Mouse (Mus musculus): ENCODE measurements around the gene Josd2.

The Josd2 gene

DNA sequence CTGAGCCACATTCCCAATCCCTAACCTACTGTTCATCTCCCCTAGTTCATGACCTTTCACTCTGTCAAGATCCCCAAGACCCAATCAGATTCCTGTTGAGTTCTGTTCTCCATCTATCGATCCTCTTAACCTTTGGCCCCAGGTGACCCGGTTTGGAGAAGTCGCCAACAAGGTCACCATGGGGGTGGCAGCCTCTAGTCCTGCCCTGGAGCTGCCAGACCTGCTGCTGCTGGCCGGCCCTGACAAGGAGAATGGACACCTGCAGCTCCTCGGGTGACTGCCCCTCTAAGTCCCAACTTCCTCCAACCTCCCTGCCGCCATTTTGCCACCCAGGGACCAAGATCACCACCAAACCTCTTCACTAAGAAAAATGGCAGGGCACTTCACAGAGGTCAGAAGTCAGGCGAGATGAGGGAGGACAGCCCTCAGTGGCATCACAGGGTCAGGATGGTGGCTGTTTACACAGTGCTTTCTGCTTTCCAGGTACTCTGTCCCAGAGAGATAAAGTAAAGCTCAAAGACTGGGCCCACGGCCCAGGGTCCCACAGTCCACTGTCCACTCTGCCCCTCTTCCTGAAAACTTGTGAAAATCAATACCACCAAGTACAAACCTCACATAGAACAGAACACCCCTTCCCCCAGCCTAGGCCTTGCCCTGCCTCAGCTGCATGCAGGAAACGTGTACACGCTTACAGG lies 29.7 kb downstream of the Josd2 start:
- no peak for DNase-seq (ENCODE audit: extremely low spot score, low read depth, low spot score)

DNA sequence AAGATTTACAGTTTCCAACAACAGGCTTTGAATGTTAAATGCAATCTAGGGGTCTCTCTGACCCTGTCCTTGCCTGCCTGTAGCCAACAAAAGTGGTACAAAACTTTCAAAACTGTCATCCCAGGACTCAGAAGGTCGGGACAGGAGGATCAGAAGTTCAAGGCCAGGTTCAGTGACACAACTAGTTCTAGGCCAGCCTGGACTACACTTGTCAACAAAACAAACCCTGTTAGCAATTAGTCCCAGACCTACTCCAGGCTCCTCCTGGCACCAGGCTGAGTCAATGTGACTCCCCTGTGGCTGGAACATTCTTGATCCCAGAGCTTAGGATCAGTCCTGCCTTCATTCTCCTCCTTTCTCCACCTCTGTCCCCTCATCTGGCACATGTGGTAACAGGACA lies 31.1 kb downstream of the Josd2 start:
- DNase-seq (ENCODE audit: extremely low spot score, low read depth, low spot score): no peak

DNA sequence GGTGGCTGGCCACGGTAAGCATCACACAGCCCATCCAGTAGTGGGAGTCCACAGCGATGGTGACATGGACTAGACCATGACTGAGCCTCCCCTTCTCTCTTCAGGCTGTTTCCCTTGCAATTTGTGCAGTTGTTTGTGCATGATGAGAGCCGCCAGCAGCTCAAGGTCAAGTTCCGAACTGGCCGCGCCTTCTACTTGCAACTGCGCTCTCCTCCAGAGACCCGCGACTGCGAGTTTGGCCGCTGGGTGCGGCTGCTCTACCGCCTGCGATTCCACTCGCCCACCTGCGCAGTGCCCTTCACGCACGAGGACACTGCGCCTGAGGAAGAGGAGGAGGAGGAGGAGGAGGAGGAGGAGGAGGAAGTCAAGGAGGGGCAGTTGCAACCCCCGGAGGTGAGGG lies 32.3 kb downstream of the Josd2 start:
- no peak for DNase-seq (ENCODE audit: extremely low spot score, low read depth, low spot score)

DNA sequence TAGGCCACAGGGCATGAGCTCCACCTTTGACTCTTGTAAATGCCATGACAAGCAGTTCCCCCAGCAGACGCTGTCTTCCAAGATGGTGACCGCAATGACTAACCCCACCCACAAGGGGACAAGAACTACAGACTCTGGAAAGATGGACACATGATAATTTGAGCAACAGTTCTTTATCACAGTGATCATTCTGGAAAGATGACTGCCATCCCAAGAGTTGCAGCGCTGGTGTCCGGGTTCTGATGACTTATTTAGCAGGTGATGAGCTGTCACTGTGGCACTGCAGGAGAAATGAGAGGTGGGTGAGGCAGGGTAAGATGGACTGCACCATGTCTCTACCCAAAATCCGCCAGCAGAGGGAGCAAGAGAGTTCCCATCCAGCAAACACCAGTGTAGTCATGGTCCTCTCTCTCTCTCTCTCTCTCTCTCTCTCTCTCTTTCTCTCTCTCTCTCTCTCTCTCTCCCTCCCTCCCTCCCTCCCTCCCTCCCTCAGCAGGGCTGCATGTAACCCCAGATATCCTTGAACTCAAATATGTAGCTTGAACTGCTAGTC lies 33.9 kb downstream of the Josd2 start:
- no peak for DNase-seq (ENCODE audit: extremely low spot score, low read depth, low spot score)

DNA sequence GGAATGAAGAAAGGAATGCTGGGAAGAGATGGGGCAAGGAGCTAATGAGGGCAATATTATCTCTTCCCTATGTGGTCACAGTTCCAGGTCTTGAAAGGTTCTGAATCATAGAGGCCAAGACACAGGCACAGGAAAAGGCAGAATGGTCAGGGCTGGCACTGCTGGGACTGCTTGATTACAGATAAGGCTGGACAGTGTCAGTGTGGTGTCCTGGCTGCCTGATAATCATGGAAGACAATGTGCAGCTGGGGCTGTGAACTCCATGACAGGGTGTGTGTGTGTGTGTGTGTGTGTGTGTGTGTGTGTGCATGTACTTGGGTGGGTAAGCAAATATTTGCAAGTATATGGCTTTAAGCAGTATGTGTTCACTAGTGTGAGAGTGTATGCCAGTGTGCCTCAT lies 39.7 kb downstream of the Josd2 start:
- no peak for DNase-seq (ENCODE audit: extremely low spot score, low read depth, low spot score)

DNA sequence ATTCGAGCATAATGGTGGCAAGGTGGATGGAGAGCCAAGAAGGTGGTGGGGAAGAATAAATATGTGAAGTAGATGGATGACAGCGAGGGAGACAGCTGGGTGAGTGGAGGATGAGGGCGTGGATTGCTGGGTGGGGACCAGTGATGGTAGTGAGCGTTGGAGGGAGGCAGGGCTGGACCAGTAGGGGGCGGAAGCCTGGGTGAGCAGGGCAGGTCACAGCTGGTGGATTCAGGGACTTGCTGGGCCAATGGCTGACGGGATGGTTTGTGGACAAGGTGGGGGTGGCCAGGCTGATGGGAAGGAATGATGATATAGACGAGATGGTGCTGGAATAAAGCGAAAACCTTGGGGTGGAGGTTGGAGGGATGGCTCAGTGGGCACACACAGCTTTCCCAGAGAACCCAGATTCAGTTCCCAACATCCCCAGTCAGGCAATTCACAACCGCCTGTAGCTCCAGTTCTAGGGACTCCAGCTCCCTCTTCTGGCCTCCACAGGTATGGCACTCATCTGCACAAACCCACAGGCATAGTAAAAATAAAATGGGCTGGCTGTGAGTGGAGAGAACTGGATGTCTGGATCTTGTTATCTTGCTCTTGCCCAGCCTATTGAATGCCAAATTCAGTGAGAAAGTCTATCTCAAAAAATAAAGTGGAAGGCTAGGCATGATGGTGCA lies 51.6 kb downstream of the Josd2 start:
- no peak for DNase-seq (ENCODE audit: extremely low spot score, low read depth, low spot score)

DNA sequence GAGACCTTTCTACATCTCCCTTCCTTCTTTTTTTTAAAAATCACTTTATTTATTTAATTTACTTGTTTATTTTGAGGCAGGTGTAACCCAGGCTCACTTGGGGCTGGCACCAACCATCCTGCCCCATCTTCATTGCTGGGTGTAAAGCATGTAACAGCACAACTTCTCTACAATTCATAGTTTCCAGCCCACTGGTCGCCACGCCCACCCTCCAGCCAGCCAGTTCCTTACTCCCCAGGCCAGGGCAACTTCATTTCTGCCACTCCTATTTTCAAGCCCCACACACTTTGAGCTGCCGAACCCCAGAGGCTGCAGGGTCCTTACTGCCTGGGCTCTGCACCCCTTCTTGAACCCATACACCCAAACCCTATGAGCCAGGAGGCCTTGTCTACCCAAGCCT lies 53.2 kb downstream of the Josd2 start:
- no peak for DNase-seq (ENCODE audit: extremely low spot score, low read depth, low spot score)
